Mouse (Mus musculus): ENCODE data around the gene Ctnnd2. TPM values are rescaled to one million over a fixed set of nuclear protein-coding genes. Genes with fewer than 3 reads are reported as not detected.
A peak's percentile ranks its signal among the peaks of the same experiment; 100 is the strongest.

Ctnnd2 gene
- polyA plus RNA-seq, 1 experiment: 135 TPM

DNA sequence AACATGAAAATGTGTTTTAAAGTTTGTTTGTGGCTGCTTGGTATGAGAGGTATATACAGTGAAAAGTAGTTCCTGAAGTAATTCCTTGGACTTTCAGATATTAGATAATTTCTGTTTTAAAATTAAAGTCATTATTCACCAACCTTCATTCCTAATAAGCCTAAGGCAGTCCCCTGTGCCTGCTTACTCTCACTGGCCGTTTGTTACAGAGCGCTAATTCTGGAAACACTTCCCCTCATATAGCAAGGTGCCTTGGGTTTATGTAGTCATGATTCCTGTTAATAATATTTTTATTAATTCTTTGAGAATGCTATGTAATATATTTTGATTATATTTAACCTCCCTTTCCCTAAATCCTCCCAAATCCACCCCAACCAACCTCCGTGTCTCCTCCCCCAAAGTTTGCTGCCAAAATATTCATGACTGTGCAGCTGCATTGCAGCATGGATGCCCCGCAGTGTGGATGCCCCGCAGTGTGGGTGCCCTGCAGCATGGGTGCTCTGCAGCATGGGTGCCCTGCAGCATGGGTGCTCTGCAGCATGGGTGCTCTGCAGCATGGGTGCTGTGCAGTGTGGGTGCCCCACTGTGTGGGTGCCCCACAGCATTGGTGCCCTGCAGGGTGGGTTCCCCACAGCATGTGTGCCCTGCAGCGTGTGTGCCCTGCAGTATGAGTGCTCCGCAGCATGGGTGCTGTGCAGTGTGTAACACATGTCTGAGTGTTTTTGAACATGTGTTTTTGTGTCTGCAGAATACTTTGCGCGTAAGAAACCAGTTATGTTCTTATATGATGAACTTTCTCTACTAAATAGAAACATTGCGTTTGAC, 63.0 kb downstream of the Ctnnd2 start:
- DNase-seq (ENCODE audit: extremely low spot score in 1 of 2, low spot score in 1 of 2): no peak

DNA sequence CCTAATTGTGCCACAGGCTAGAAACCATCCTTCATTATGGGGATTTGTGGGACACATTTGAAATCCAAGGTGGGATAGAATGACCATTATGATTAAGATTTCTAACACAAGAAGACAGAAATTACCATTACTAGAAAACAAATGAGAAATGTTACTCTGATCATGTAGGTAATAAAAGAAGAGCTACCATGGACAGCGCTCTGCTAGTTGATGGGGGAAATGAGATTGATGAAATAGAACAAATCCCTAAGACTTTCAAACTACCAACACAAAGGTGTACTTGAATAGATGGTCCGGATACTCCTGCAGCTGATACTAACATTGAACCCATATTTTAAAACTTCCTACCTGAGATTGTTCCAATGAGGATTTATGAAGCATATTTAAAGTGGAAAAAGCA, 68.5 kb downstream of the Ctnnd2 start:
- no peak for DNase-seq (ENCODE audit: extremely low spot score in 1 of 2, low spot score in 1 of 2)

DNA sequence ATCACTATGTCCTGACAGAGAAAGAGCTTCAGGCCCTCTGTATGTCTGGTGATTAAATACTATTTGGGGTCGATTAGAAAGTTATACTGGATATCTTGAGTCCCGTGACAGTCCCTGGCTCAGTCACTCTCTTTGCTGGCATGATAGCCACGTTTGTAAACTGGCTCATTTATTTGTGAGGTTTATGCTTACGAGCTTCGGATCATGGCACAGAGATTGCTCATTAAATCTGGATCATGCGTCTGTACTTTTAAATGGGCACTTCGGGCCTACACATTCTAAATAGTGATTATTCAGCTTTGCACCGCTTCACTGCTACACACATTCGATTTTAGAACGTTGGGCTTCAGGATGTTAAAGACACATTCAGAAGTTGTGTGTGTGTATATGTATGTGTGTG, 96.4 kb downstream of the Ctnnd2 start:
- DNase-seq (ENCODE audit: extremely low spot score in 1 of 2, low spot score in 1 of 2): no peak

DNA sequence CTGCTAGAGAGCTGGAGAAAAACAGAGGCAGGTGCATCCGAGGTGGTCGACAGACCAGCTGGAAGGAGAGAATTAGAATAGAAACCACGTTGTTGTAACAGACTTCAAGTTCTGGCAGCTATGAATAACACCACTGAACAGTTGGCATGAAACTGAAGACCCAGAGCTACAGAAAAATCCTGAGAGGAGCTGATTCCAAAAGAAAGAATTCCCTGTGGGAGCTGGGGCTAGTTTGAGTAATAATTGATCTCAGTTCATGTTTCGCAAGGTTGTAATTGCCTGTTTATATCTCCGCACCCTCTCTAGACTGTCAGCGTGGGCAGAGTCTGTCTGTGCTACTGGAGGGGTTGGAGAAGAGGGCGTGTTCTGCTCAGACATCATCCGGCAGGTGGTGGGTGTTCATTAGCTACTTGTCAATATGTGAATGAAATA, 98.8 kb downstream of the Ctnnd2 start:
- DNase-seq (ENCODE audit: extremely low spot score in 1 of 2, low spot score in 1 of 2): peak in 1 of 2 experiments; percentile 48

DNA sequence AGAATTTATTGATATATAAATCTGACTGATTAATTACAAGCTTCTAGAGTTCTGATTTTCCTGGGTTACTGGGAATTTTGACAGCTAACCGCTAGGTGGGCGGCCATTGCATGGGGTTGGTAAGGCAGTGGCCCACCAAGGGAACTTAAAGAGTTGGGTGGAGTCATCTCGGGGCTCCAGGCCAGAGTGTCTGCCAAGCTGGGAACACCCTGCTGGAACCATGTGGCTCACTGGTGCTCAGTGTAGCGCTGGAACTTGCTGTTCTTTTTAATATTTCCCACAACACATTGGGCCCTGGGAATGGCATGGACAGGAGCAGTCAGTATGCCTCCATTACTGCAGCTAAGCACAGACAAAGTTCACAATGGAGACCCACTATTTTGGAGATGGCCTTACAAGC, 99.9 kb downstream of the Ctnnd2 start:
- DNase-seq (ENCODE audit: extremely low spot score in 1 of 2, low spot score in 1 of 2): no peak

DNA sequence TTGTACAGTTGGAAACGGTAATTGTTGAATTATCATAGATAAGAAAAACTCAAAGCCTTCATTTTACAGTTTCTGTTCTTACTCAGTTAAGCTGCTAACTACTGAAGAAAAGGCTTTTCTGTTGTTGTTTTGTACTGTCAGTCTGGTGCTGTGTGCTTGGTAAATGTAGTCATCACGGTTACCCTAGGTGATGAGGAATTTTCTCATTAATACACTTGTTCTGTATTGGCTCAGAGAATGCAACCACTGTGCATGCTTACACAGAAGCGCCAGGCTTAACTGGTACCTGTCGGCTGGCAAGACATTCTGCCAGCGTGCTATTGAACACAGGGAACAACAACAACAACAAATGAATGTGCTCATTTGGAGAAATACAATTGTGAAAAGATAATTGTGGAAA, 103.3 kb downstream of the Ctnnd2 start:
- no peak for DNase-seq (ENCODE audit: extremely low spot score in 1 of 2, low spot score in 1 of 2)

DNA sequence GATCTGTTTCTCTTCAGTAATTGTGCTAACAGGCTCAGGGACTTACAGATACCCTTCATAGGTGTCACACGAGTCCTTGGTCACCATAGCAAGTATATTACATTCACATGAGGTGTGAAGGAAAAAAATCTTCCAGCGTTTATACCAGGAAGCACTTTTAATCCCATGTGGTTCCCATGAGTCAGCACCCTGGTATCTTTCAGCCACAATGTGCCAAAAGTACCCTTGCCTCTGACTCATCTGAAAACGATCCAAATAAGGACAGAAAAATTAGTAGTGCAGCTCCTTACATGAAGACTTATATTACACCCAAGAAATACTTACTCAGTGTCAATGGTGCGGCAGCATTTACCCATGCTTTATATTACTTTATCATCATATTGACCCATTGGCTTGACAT, 104.3 kb downstream of the Ctnnd2 start:
- DNase-seq (ENCODE audit: extremely low spot score in 1 of 2, low spot score in 1 of 2): peak; percentile 35 to 74

DNA sequence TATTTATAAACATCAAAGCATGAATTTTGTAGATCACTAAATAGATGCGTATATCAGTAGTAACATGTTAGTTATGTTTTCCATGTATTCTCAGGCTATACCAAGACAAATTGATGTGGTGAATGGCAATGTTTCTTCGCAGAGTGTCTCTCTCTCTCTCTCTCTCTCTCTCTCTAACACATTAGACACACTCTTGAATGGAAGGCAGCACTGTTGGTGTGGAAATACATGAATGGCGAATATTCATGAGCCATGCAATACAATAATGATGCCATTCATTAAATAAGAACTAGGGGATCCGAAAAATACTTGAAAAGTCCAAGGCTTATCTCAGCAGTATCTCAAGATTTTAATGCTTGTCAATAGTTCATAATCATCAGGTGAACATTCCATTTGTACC, 106.2 kb downstream of the Ctnnd2 start:
- DNase-seq (ENCODE audit: extremely low spot score in 1 of 2, low spot score in 1 of 2): no peak

DNA sequence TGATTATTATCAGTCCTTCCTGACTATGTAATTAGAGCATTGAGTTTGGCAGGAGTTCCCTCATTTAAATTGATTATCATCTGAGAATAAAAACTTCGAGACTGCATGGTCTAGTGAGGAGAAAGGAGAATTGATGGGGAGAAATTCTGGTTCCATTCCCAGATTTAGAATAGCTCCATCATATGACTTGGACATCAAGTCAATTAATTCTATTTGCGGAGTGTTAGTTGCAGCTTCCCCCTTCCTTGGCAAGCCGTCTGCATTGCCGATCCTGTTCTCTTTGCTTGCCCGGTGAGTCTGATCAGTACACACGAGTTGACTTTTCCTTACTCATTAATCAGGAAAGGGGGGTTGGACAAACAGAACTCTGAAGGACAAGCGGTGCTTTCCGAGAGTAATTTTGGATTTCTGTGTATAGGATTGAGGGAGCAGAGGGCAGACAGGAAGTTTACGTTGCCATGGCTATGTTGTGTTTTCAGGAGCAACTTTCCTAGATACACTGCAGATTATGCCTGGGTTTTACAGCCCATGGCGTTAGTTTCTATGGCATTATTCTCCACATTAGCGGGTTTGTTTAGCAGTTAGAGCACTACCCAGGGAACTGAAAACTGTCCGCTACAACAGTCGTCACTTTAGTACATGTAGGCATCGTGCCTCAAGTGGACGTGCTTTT, 113.3 kb downstream of the Ctnnd2 start:
- peak in 1 of 2 experiments; percentile 54 for DNase-seq (ENCODE audit: extremely low spot score in 1 of 2, low spot score in 1 of 2)

DNA sequence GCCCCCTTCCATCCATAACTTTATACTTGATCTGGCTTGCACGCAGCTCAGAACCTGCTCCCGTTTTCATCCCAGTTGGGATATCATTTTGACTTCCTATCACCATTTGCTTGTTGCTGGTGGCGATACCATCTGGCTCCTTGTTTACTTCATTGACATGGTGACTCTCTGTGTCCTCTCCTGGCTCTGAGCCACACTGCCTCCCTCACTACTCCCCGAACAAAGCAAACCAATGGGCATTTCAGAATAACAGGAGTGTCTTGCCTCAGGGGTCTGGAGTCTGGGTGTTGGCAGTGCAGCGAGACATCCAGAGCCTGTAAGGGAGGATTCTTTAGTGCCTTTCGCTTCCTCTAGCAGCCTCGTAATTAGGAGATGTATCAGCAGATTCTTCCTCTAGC, 113.9 kb downstream of the Ctnnd2 start:
- no peak for DNase-seq (ENCODE audit: extremely low spot score in 1 of 2, low spot score in 1 of 2)

DNA sequence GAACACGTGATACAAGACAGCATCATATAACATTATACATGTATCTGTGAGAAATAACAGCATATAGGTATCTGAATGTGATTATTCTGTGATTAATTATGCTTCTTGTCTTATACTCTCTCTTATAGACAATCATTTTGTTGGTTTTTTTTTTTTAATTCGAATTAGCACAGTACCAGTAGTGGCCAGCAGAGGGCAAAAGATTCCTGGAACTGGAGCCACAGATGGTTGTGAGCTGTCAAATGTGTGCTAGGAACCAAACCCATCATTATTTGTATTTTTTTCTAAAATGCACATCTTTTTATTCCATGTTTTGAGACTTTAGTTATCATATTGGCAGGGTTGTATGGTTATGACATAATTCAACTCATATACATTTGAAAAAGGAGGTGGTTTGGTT, 130.4 kb downstream of the Ctnnd2 start:
- no peak for DNase-seq (ENCODE audit: extremely low spot score in 1 of 2, low spot score in 1 of 2)

DNA sequence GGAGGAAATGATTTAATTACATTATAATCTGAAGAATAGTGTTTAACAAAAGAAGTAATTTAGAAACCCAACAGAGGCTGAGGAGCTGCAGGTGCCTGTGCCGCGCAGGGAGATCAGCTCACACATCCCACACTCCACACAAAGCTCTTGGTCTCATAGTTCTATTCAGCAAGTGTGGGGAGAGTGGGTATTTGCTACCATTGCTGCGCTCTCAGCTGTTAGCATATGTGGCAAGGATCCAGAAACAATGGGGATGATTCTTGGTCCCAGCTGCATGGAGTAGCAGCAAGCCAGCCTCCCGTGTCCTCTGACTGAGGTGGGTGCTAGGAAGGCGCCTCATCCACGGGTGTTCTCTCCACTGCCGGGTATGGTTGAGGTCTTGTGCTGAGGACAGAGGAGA, 134.0 kb downstream of the Ctnnd2 start:
- peak; percentile 22 to 63 for DNase-seq (ENCODE audit: extremely low spot score in 1 of 2, low spot score in 1 of 2)

DNA sequence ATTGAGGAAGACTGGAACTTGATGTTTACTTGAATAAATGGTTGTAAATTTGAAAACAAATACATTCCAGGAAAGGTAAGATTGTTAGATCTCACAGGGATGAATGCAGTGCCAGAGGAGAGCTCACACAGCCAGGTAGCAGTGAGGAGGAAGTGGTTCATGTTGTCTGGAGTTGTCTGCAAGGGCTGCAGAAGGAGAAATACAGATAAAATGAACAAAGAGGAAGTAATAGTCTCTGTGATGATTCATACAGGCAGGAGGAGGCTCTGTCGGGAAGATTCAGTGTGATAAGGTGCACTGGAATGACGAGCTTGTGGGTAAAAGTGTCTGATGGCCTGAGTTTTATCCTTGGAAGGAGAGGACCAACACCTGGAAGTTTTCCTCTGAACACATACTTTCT, 150.2 kb downstream of the Ctnnd2 start:
- DNase-seq (ENCODE audit: extremely low spot score in 1 of 2, low spot score in 1 of 2): no peak

DNA sequence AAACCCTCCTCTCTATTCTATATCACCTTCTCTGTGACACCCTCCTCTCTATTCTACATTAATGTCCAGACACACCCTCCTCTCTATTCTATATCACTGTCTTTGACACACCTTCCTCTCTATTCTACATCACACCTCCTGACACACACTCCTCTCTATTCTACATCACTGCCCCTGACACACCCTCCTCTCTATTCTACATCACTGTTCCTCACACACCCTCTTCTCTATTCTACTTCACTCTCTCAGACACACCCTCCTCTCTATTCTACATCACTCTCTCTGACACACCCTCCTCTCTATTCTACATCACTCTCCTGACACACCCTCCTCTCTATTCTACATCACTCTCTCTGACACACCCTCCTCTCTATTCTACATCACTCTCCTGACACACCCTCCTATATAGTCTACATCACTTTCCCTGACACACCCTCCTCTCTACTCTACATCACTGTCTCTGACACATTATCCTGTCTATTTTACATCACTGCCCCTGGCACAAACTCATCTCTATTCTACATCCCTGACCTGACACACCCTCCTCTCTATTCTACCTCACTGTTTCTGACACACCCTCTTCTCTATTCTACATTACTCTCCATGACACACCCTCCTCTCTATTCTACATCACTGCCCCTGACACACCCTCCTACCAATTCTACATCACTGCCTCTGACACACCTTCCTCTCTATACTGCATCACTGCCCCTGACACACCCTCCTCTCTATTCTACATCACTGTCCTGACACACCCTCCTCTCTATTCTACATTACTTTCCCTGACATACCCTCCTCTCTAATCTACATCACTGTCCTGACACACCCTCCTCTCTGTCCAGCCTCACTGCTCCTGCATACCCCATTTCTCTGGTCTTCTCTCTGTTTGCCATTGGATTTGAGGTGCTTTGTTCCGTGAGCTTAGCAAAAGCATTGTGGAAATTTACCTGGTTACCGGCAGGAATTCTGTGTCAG, 161.2 kb downstream of the Ctnnd2 start:
- no peak for DNase-seq (ENCODE audit: extremely low spot score in 1 of 2, low spot score in 1 of 2)

DNA sequence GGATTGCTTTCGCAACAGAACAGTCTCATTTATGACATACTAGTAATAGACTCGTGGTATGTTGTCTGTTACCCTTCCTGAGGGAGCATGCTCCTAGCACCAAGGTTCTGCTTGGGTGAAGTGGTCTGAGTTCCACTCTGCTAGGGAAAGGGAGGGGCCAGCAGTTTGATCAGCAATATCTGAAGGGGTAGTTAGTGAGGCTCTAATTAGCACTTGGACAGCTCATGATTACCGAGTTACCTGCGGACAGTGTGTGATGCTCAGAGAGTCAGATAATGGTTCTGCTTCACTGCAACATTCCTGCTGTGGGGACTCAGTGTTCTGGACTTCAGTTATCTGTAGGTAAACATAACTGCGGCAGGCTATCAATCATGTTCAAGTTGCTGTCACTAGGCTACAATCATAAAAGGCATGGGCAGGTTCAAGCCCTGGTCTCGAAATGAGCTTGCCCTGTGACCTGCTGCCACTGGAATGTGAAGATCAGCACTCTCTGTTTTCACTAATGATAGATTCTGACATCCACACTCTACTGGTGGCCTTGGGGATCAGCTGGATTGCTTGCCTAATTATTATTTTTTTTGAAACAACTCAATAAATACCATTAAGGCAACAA, 166.3 kb downstream of the Ctnnd2 start:
- DNase-seq (ENCODE audit: extremely low spot score in 1 of 2, low spot score in 1 of 2): no peak

DNA sequence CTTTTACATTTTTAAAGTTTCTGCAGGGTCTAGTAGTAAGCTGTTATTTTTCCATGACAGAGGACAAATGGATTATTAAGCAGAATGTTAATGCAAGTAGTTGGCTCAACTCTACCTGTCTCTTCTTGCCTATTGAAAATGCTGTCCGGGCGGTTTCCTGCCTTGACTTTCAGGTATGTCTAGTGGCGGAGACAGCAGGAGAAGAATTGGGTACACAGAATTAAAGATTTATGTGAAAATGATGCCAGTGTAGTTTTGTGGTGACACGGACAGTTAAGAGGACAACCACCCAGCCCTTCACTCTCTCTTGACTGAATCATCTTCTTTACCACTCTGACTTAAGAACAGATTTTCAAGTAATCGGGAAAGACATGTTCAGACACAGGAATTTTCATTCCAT, 173.4 kb downstream of the Ctnnd2 start:
- no peak for DNase-seq (ENCODE audit: extremely low spot score in 1 of 2, low spot score in 1 of 2)

DNA sequence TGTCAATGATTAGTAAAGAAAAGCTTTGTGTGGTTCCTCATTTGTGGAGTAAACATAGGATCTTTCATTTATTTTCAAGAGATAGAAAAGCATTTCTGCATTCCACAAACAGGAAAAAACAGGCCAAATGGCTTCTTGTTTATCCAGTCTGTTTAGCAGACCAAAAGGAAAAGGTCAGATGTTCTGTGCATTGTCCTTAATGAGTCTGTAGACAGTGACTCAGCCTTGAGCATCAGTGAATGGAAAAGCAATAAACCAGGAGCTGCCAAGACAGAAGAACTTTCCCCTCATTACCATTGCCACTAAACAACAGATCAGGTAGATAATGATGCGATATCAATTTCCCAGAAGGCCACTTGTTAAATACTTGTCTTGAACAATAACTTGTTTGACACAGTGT, 192.1 kb downstream of the Ctnnd2 start:
- no peak for DNase-seq (ENCODE audit: extremely low spot score in 1 of 2, low spot score in 1 of 2)

DNA sequence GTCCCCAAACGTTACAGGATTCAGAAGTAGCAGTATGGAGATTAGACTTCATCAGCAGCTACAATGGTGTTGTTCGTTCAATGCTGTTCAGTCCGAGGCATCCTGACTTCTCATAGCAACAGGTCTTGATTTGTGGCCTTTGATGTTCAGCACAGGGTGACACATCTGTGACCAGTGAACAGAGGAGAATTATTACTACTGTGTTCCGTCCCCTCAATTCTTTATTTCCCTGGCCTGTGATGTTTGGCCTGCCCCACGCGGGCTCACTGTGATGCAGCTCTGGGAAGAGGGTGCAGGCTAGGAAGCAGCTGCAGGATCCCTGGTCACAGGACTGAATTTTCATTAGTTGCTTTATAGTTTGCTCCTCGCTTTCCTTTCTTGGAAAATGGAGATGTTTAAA, 197.6 kb downstream of the Ctnnd2 start:
- no peak for DNase-seq (ENCODE audit: extremely low spot score in 1 of 2, low spot score in 1 of 2)

DNA sequence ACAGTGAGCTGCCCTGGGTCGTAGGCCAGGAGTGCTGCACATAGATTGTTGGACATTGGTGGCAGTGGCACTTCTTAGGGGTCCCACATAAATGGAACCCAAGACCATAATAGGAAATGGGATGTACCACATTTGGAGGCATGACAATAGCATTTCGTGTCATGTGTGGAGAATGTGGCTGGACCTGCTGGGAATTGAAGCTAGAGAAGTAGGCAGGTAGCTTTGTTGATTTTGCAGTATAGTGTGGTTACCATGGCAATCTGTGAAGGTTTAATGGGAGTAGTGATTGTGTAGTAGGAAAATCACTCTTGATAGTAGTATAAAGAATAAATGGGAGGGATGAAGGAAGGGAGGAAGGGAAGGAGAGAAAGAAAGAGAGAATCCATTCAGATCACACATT, 198.8 kb downstream of the Ctnnd2 start:
- no peak for DNase-seq (ENCODE audit: extremely low spot score in 1 of 2, low spot score in 1 of 2)

DNA sequence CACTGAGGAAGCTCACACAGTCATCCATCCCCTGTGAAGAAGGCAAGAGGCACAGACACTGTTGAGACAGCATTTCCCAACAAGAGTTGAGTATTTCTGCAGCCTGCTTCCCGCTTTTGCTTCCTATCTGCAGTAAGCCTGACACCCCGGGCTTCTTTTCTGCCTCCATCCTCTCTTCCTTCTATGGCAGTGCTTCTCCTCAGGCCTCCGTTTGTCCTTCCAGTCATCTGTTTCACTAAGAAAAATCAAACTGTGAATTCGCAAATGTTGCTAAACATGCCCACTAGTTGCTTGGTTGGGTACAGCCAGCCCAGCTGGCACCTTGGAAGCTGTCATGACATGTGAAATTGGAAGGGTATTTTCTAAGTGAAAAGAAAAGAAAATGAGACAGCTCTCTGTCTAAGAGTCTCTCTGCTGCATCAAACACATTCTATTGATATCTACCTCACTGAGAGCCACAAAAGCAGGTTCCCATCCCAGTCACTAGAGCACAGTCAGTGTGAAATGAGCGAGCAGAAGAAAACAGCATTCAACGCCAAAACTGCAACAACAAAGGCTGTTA, 201.3 kb downstream of the Ctnnd2 start:
- peak in 1 of 2 experiments; percentile 46 for DNase-seq (ENCODE audit: extremely low spot score in 1 of 2, low spot score in 1 of 2)

Measured in frontal cortex, adult 2 months (tissue).